8 mouse cellular contexts compared by ENCODE assay signal in the genomic region with DNA sequence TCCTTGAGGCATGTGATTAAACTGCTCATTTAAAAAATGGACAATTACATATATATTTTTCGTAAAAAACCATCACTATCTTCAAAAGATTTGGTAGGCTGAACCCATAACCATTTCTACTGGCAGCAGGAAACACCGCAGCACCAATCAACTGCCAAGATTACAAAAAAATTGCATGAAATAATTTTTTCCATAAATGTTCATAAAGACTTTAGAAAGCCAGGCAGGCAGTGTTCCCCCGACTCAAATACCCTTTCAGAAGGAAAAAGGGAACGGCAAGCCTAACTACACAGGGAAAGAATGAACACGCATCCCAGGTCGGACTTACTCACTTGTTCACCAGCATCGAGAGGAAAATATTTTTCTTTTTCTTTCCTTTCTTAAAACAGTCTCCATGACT. TPM values are rescaled to one million over a fixed set of nuclear protein-coding genes. Genes with fewer than 3 reads are reported as not detected.
A peak's percentile ranks its signal among the peaks of the same experiment; 100 is the strongest.
DNase-seq lines count a peak whose midpoint lies in the region; ATAC-seq and TF ChIP-seq lines count a peak whose summit lies in the region.

No protein-coding gene starts in this region.

- peaks cover 33% of the 10 kb centered on the region for H3K4me1 ChIP-seq in heart, embryonic 13.5 days
- H3K4me1 ChIP-seq in ES-Bruce4 (ENCODE audit: control insufficient read depth, insufficient read depth, low read length): no peaks in the 10 kb centered on the region
- peaks cover 17% of the 10 kb centered on the region for H3K4me1 ChIP-seq in heart, embryonic 15.5 days (replicated peaks)
- peaks cover 22% of the 10 kb centered on the region for H3K4me1 ChIP-seq in midbrain, embryonic 10.5 days

- peaks cover 16% of the 10 kb centered on the region for H3K36me3 ChIP-seq in heart, embryonic 13.5 days
- peaks cover 12% of the 10 kb centered on the region for H3K36me3 ChIP-seq in ES-Bruce4 (ENCODE audit: control insufficient read depth, insufficient read depth, low read length, poor library complexity, severe bottlenecking)
- H3K36me3 ChIP-seq in heart, embryonic 15.5 days: peaks cover 12% of the 10 kb centered on the region
- peaks cover 20% of the 10 kb centered on the region for H3K36me3 ChIP-seq in midbrain, embryonic 10.5 days

- WGBS in heart, embryonic 13.5 days: 9% methylated on average over 7 of the region's 7 CpGs
- WGBS in heart, embryonic 15.5 days: 9% methylated on average over 7 of the region's 7 CpGs
- WGBS in midbrain, embryonic 10.5 days: 24% methylated on average over 7 of the region's 7 CpGs

- peak overlapping the region; percentile 79 for H3K4me3 ChIP-seq in heart, embryonic 13.5 days
- peak overlapping the region; percentile 79 for H3K4me3 ChIP-seq in ES-Bruce4 (ENCODE audit: low read depth, low read length)
- H3K4me3 ChIP-seq in heart, embryonic 15.5 days: peak overlapping the region; percentile 70
- H3K4me3 ChIP-seq in midbrain, embryonic 10.5 days: peak overlapping the region; percentile 64

- no peak for DNase-seq in heart, postnatal 4 days
- no peak for DNase-seq in midbrain, embryonic 10.5 days (ENCODE audit: low spot score)
- DNase-seq in right cerebral cortex, postnatal 4 days: no peak
- DNase-seq in adrenal gland, adult 2 months: no peak

- H3K4me2 ChIP-seq in heart, embryonic 13.5 days: peak overlapping the region; percentile 77
- peak overlapping the region; percentile 74 for H3K4me2 ChIP-seq in heart, embryonic 15.5 days

- no peak for ATAC-seq in heart, embryonic 13.5 days (ENCODE audit: extremely low read depth, insufficient number of reproducible peaks, low FRiP score, low TSS enrichment)
- ATAC-seq in heart, embryonic 15.5 days (replicated peaks; ENCODE audit: insufficient number of reproducible peaks, insufficient read depth, low FRiP score, low read depth): no peak
- no peak for ATAC-seq in activated CD4-positive, CD25-positive, alpha-beta regulatory T cell, adult 4 months

- TF ChIP-seq EP300 in ES-Bruce4 (IDR thresholded peaks at IDR 0.05; ENCODE audit: insufficient read depth, low read depth, low read length): no peak

- TF ChIP-seq POLR2A in ES-Bruce4 (IDR thresholded peaks at IDR 0.05; ENCODE audit: insufficient read depth, low read length): no peak

- H3K9ac ChIP-seq in heart, embryonic 13.5 days: peak overlapping the region; percentile 89
- H3K9ac ChIP-seq in ES-Bruce4 (ENCODE audit: low read depth, poor library complexity, severe bottlenecking): peak overlapping the region; percentile 55
- peak overlapping the region; percentile 69 for H3K9ac ChIP-seq in heart, embryonic 15.5 days

- H3K9me3 ChIP-seq in heart, embryonic 13.5 days: no peaks in the 10 kb centered on the region
- H3K9me3 ChIP-seq in ES-Bruce4 (replicated peaks; ENCODE audit: control insufficient read depth, insufficient read depth, low read length, poor library complexity, severe bottlenecking): no peaks in the 10 kb centered on the region
- no peaks in the 10 kb centered on the region for H3K9me3 ChIP-seq in heart, embryonic 15.5 days (replicated peaks)
- no peaks in the 10 kb centered on the region for H3K9me3 ChIP-seq in midbrain, embryonic 10.5 days (replicated peaks)

- TF ChIP-seq CTCF in ES-Bruce4 (IDR thresholded peaks at IDR 0.05; ENCODE audit: low read depth, low read length): no peak

- H3K27ac ChIP-seq in heart, embryonic 13.5 days (replicated peaks): peak overlapping the region; percentile 36; the same call in 1 of the 2 replicates
- H3K27ac ChIP-seq in ES-Bruce4 (ENCODE audit: insufficient read depth, low read length): no peak overlapping the region
- H3K27ac ChIP-seq in heart, embryonic 15.5 days: no peak overlapping the region
- peak overlapping the region; percentile 84; the same call in 1 of the 2 replicates for H3K27ac ChIP-seq in midbrain, embryonic 10.5 days (replicated peaks)

- no peaks in the 10 kb centered on the region for H3K27me3 ChIP-seq in heart, embryonic 13.5 days (replicated peaks)
- H3K27me3 ChIP-seq in ES-Bruce4 (ENCODE audit: control insufficient read depth, insufficient read depth, low read length, poor library complexity, severe bottlenecking): no peaks in the 10 kb centered on the region
- no peaks in the 10 kb centered on the region for H3K27me3 ChIP-seq in heart, embryonic 15.5 days
- H3K27me3 ChIP-seq in midbrain, embryonic 10.5 days (ENCODE audit: low read depth, poor library complexity, severe bottlenecking): no peaks in the 10 kb centered on the region

RNA-seq across cellular contexts. Expression of a gene that starts 25.4 kb away (rescaled TPM):
- polyA plus RNA-seq in heart, embryonic 13.5 days (2015; fragmentation: Nextera tagmentation; extraction: Ambion mirVana): 41.7 and 43.2 TPM in 2 replicates
- 10 to 100 TPM; 41.3 to 41.4 TPM for total RNA-seq in heart, postnatal 4 days (2021)
- 64.7 and 71.6 TPM in 2 replicates for polyA plus RNA-seq in ES-Bruce4 (2011; ENCODE audit: insufficient read depth, insufficient read length, low read depth, missing spikeins)
- polyA plus RNA-seq in heart, embryonic 15.5 days (2015; fragmentation: Nextera tagmentation; extraction: Ambion mirVana): 36.8 and 40.1 TPM in 2 replicates
- polyA plus RNA-seq in midbrain, embryonic 10.5 days (2016; fragmentation: Nextera tagmentation; extraction: Ambion mirVana): 42.9 and 45.7 TPM in 2 replicates
- total RNA-seq in adrenal gland, adult 2 months (2021): 100 to 1,000 TPM; 184 to 198 TPM
- 9.7 and 15.9 TPM in 2 replicates for polyA plus RNA-seq in adrenal gland, adult 2 months (2012; rRNA removed)
- polyA plus RNA-seq in activated CD4-positive, CD25-positive, alpha-beta regulatory T cell, adult 4 months (2017; shearing (Covaris generic)): 10 to 100 TPM; 25.3 to 27.0 TPM

RNA-seq across cellular contexts. Expression of a gene that starts 25.5 kb away (rescaled TPM):
- not detected in 2 replicates for polyA plus RNA-seq in heart, embryonic 13.5 days (2015; fragmentation: Nextera tagmentation; extraction: Ambion mirVana)
- not detected for total RNA-seq in heart, postnatal 4 days (2021)
- not detected in 2 replicates for polyA plus RNA-seq in ES-Bruce4 (2011; ENCODE audit: insufficient read depth, insufficient read length, low read depth, missing spikeins)
- polyA plus RNA-seq in heart, embryonic 15.5 days (2015; fragmentation: Nextera tagmentation; extraction: Ambion mirVana): not detected in 2 replicates
- polyA plus RNA-seq in midbrain, embryonic 10.5 days (2016; fragmentation: Nextera tagmentation; extraction: Ambion mirVana): not detected in 2 replicates
- not detected for total RNA-seq in adrenal gland, adult 2 months (2021)
- polyA plus RNA-seq in adrenal gland, adult 2 months (2012; rRNA removed): not detected in 2 replicates
- polyA plus RNA-seq in activated CD4-positive, CD25-positive, alpha-beta regulatory T cell, adult 4 months (2017; shearing (Covaris generic)): under 1 TPM in 1 of 2 experiments, not detected in 1; 0.33 TPM

RNA-seq across cellular contexts. Expression of a gene that starts 38.6 kb away (rescaled TPM):
- not detected in 2 replicates for polyA plus RNA-seq in heart, embryonic 13.5 days (2015; fragmentation: Nextera tagmentation; extraction: Ambion mirVana)
- total RNA-seq in heart, postnatal 4 days (2021): not detected
- polyA plus RNA-seq in ES-Bruce4 (2011; ENCODE audit: insufficient read depth, insufficient read length, low read depth, missing spikeins): not detected in 2 replicates
- polyA plus RNA-seq in heart, embryonic 15.5 days (2015; fragmentation: Nextera tagmentation; extraction: Ambion mirVana): not detected in 2 replicates
- polyA plus RNA-seq in midbrain, embryonic 10.5 days (2016; fragmentation: Nextera tagmentation; extraction: Ambion mirVana): not detected in 2 replicates
- not detected for total RNA-seq in adrenal gland, adult 2 months (2021)
- not detected in 2 replicates for polyA plus RNA-seq in adrenal gland, adult 2 months (2012; rRNA removed)
- polyA plus RNA-seq in activated CD4-positive, CD25-positive, alpha-beta regulatory T cell, adult 4 months (2017; shearing (Covaris generic)): not detected

RNA-seq across cellular contexts. Expression of a gene that starts 52.5 kb away (rescaled TPM):
- not detected in 2 replicates for polyA plus RNA-seq in heart, embryonic 13.5 days (2015; fragmentation: Nextera tagmentation; extraction: Ambion mirVana)
- total RNA-seq in heart, postnatal 4 days (2021): not detected
- polyA plus RNA-seq in ES-Bruce4 (2011; ENCODE audit: insufficient read depth, insufficient read length, low read depth, missing spikeins): not detected in 2 replicates
- polyA plus RNA-seq in heart, embryonic 15.5 days (2015; fragmentation: Nextera tagmentation; extraction: Ambion mirVana): not detected in 2 replicates
- not detected in 2 replicates for polyA plus RNA-seq in midbrain, embryonic 10.5 days (2016; fragmentation: Nextera tagmentation; extraction: Ambion mirVana)
- not detected for total RNA-seq in adrenal gland, adult 2 months (2021)
- polyA plus RNA-seq in adrenal gland, adult 2 months (2012; rRNA removed): not detected in 2 replicates
- not detected for polyA plus RNA-seq in activated CD4-positive, CD25-positive, alpha-beta regulatory T cell, adult 4 months (2017; shearing (Covaris generic))

RNA-seq across cellular contexts. Expression of a gene that starts 55.0 kb away (rescaled TPM):
- not detected in 2 replicates for polyA plus RNA-seq in heart, embryonic 13.5 days (2015; fragmentation: Nextera tagmentation; extraction: Ambion mirVana)
- not detected for total RNA-seq in heart, postnatal 4 days (2021)
- polyA plus RNA-seq in ES-Bruce4 (2011; ENCODE audit: insufficient read depth, insufficient read length, low read depth, missing spikeins): not detected in 2 replicates
- polyA plus RNA-seq in heart, embryonic 15.5 days (2015; fragmentation: Nextera tagmentation; extraction: Ambion mirVana): 0.20 and 0.64 TPM in 2 replicates
- not detected in 2 replicates for polyA plus RNA-seq in midbrain, embryonic 10.5 days (2016; fragmentation: Nextera tagmentation; extraction: Ambion mirVana)
- not detected for total RNA-seq in adrenal gland, adult 2 months (2021)
- not detected in 2 replicates for polyA plus RNA-seq in adrenal gland, adult 2 months (2012; rRNA removed)
- polyA plus RNA-seq in activated CD4-positive, CD25-positive, alpha-beta regulatory T cell, adult 4 months (2017; shearing (Covaris generic)): not detected

Comparison
In these comparisons a context has a peak if more than half of its experiments do, and no peak if none do; other contexts are left out.
1. H3K27ac ChIP-seq: peak in heart, embryonic 13.5 days (single experiment) and midbrain, embryonic 10.5 days (single experiment); none in ES-Bruce4 (single experiment) and heart, embryonic 15.5 days (single experiment).
2. Peak in every context shown above with its lines, with median percentiles within 50 percentile points of each other: H3K4me3 ChIP-seq and H3K9ac ChIP-seq.